Mouse (Mus musculus): ENCODE results near the gene Cnep1r1. TPM values are rescaled to one million over a fixed set of nuclear protein-coding genes. Genes with fewer than 3 reads are reported as not detected.

The Cnep1r1 gene
- total RNA-seq, 2 experiments from 2014 or later: 32.2 to 33.9 TPM

Small RNA genes lying within 50 kb of the gene (microRNA-seq; reads per million reads assigned to microRNA genes)
- gene Mir7071: 1.8 reads per million

Other genes starting within 250 kb of the Cnep1r1 start
- 10 to 100 TPM; 19.6 to 35.2 TPM for gene Zfp423, start 159.2 kb upstream of the Cnep1r1 start, total RNA-seq (2021)
- gene Heatr3, start 19.1 kb downstream of the Cnep1r1 start, total RNA-seq (2021): 10 to 100 TPM; 27.4 to 27.6 TPM
- 10 to 100 TPM; 25.4 to 30.2 TPM for gene Tent4b, start 80.4 kb downstream of the Cnep1r1 start, total RNA-seq (2021)
- 10 to 100 TPM in 1 of 2 experiments, 1 to 10 TPM in 1; 8.1 to 10.1 TPM for gene Adcy7, start 153.6 kb downstream of the Cnep1r1 start, total RNA-seq (2021)
- 10 to 100 TPM; 80.2 to 82.4 TPM for gene Brd7, start 243.4 kb downstream of the Cnep1r1 start, total RNA-seq (2021)

Data from adrenal gland, postnatal 10 days (tissue).